Mouse (Mus musculus): ENCODE results near the gene Gm10024. TPM values are rescaled to one million over a fixed set of nuclear protein-coding genes. Genes with fewer than 3 reads are reported as not detected.
"Not testable (repeated sequence)": the region's sequence is repeated elsewhere in the genome, so short reads cannot be mapped to it uniquely, and the experiment has no call there.

Gm10024 gene
- polyA plus RNA-seq, 1 experiment = not detected

GRCm38 (mm10) chr10:77728280-77728679 is 17.0 kb downstream of the Gm10024 start:
- peak in 1 of 2 experiments; percentile 8 for DNase-seq (ENCODE audit: extremely low spot score in 1 of 2, low spot score in 1 of 2)

- DNase-seq (ENCODE audit: extremely low spot score in 1 of 2, low spot score in 1 of 2) = no peak
Measured at GRCm38 (mm10) chr10:77729241-77729640, 18.0 kb downstream of the Gm10024 start.

GRCm38 (mm10) chr10:77735928-77736327 is 24.7 kb downstream of the Gm10024 start:
- no peak for DNase-seq (ENCODE audit: extremely low spot score in 1 of 2, low spot score in 1 of 2)

- DNase-seq (ENCODE audit: extremely low spot score in 1 of 2, low spot score in 1 of 2) = no peak
Measured at GRCm38 (mm10) chr10:77738929-77739328, 27.7 kb downstream of the Gm10024 start.

GRCm38 (mm10) chr10:77741924-77742688 is 30.8 kb downstream of the Gm10024 start, which contains the start of gene Gm18596:
Gm18596 (minus strand) TSS chr10:77742638.
- not testable (repeated sequence) for DNase-seq (ENCODE audit: extremely low spot score in 1 of 2, low spot score in 1 of 2)

GRCm38 (mm10) chr10:77750686-77751085 is 39.4 kb downstream of the Gm10024 start:
- not testable (repeated sequence) for DNase-seq (ENCODE audit: extremely low spot score in 1 of 2, low spot score in 1 of 2)

GRCm38 (mm10) chr10:77751254-77751653 is 40.0 kb downstream of the Gm10024 start, which contains the start of gene Gm9736:
Gm9736 (minus strand) TSS chr10:77751354.
- not testable (repeated sequence) for DNase-seq (ENCODE audit: extremely low spot score in 1 of 2, low spot score in 1 of 2)

GRCm38 (mm10) chr10:77752312-77752711 is 41.1 kb downstream of the Gm10024 start:
- not testable (repeated sequence) for DNase-seq (ENCODE audit: extremely low spot score in 1 of 2, low spot score in 1 of 2)

GRCm38 (mm10) chr10:77753448-77753847 is 42.2 kb downstream of the Gm10024 start:
- no peak for DNase-seq (ENCODE audit: extremely low spot score in 1 of 2, low spot score in 1 of 2)

- not testable (repeated sequence) for DNase-seq (ENCODE audit: extremely low spot score in 1 of 2, low spot score in 1 of 2)
Measured at GRCm38 (mm10) chr10:77759582-77759981, 48.3 kb downstream of the Gm10024 start, which contains the start of gene Gm3233. Gm3233 (minus strand) TSS chr10:77759682.

Other genes with a start within 250 kb of the Gm10024 start
- gene Fam207a, start 195.7 kb upstream of the Gm10024 start, polyA plus RNA-seq (2012; rRNA removed) = 43.7 and 44.9 TPM in 2 replicates
- 4.5 and 6.8 TPM in 2 replicates for gene Itgb2, start 181.2 kb upstream of the Gm10024 start, polyA plus RNA-seq (2012; rRNA removed)
- 125 and 132 TPM in 2 replicates for gene Pttg1ip, start 129.7 kb upstream of the Gm10024 start, polyA plus RNA-seq (2012; rRNA removed)
- gene Sumo3, start 105.4 kb upstream of the Gm10024 start, polyA plus RNA-seq (2012; rRNA removed) = 358 and 364 TPM in 2 replicates
- gene Gm49325, start 105.3 kb upstream of the Gm10024 start, polyA plus RNA-seq (2012; rRNA removed) = 15.9 and 23.0 TPM in 2 replicates
- 47.9 and 51.8 TPM in 2 replicates for gene Ube2g2, start 89.2 kb upstream of the Gm10024 start, polyA plus RNA-seq (2012; rRNA removed)
- gene Tspear, start 24.9 kb upstream of the Gm10024 start, polyA plus RNA-seq (2012; rRNA removed) = 0.04 TPM in 1 of 2 replicates, not detected in the other
- gene Gm19402, start 20.7 kb upstream of the Gm10024 start, polyA plus RNA-seq (2012; rRNA removed) = not detected in 2 replicates
- gene Gm9508, start 14.2 kb upstream of the Gm10024 start, polyA plus RNA-seq (2012; rRNA removed) = not detected in 2 replicates
- not detected in 2 replicates for gene Gm10272, start 4.8 kb upstream of the Gm10024 start, polyA plus RNA-seq (2012; rRNA removed)
- not detected in 2 replicates for gene Gm10142, start 4.3 kb downstream of the Gm10024 start, polyA plus RNA-seq (2012; rRNA removed)
- gene Krtap12-1, start 9.1 kb downstream of the Gm10024 start, polyA plus RNA-seq (2012; rRNA removed) = not detected in 2 replicates
- gene Gm10100, start 15.0 kb downstream of the Gm10024 start, polyA plus RNA-seq (2012; rRNA removed) = not detected in 2 replicates
- gene Gm18596, start 31.2 kb downstream of the Gm10024 start, polyA plus RNA-seq (2012; rRNA removed) = not detected in 2 replicates
- not detected in 2 replicates for gene Gm9736, start 39.9 kb downstream of the Gm10024 start, polyA plus RNA-seq (2012; rRNA removed)
- gene Gm3233, start 48.2 kb downstream of the Gm10024 start, polyA plus RNA-seq (2012; rRNA removed) = not detected in 2 replicates
- not detected in 2 replicates for gene Gm3238, start 59.9 kb downstream of the Gm10024 start, polyA plus RNA-seq (2012; rRNA removed)
- not detected in 2 replicates for gene Gm7138, start 65.5 kb downstream of the Gm10024 start, polyA plus RNA-seq (2012; rRNA removed)
- not detected in 2 replicates for gene Gm3250, start 71.1 kb downstream of the Gm10024 start, polyA plus RNA-seq (2012; rRNA removed)
- gene Gm7137, start 76.7 kb downstream of the Gm10024 start, polyA plus RNA-seq (2012; rRNA removed) = not detected in 2 replicates
- gene Gm9639, start 83.6 kb downstream of the Gm10024 start, polyA plus RNA-seq (2012; rRNA removed) = not detected in 2 replicates
- not detected in 2 replicates for gene Gm19668, start 87.7 kb downstream of the Gm10024 start, polyA plus RNA-seq (2012; rRNA removed)
- not detected in 2 replicates for gene Gm9507, start 100.4 kb downstream of the Gm10024 start, polyA plus RNA-seq (2012; rRNA removed)
- gene Gm2696, start 103.2 kb downstream of the Gm10024 start, polyA plus RNA-seq (2012; rRNA removed) = not detected in 2 replicates
- not detected in 2 replicates for gene Krtap10-4, start 115.6 kb downstream of the Gm10024 start, polyA plus RNA-seq (2012; rRNA removed)
- not detected in 2 replicates for gene Krtap10-10, start 124.5 kb downstream of the Gm10024 start, polyA plus RNA-seq (2012; rRNA removed)
- gene Gm36176, start 135.3 kb downstream of the Gm10024 start, polyA plus RNA-seq (2012; rRNA removed) = not detected in 2 replicates
- gene Gm10318, start 141.4 kb downstream of the Gm10024 start, polyA plus RNA-seq (2012; rRNA removed) = not detected in 2 replicates
- gene Gm3285, start 150.5 kb downstream of the Gm10024 start, polyA plus RNA-seq (2012; rRNA removed) = not detected in 2 replicates
- gene Lrrc3, start 191.1 kb downstream of the Gm10024 start, polyA plus RNA-seq (2012; rRNA removed) = 5.6 and 6.3 TPM in 2 replicates